Mouse (Mus musculus) midbrain, embryonic 16.5 days (tissue): ENCODE data around the gene Ythdf1. TPM values are rescaled to one million over a fixed set of nuclear protein-coding genes. Genes with fewer than 3 reads are reported as not detected.

Source experiments
- ATAC-seq: fragments of 200-750 bp; cut with Nextera tagmentation; 2 replicates; pipeline ENCODE4 v1.8.0; 2017; ENCODE audit warnings: moderate TSS enrichment
- H3K27ac ChIP-seq: fragments of 300-500 bp; sonication (generic); 2 replicates; pipeline ENCODE4 v1.5.1; 2014; ENCODE audit warnings: mild to moderate bottlenecking, low read length, mixed read lengths
- H3K27me3 ChIP-seq: fragments of 300-500 bp; sonication (generic); 2 replicates; pipeline ENCODE4 v1.6.1; 2014; ENCODE audit warnings: low read depth, low read length, mixed read lengths; ENCODE audit not compliant: control insufficient read depth, insufficient read depth
- H3K36me3 ChIP-seq: fragments of 300-500 bp; sonication (generic); 2 replicates; pipeline ENCODE4 v1.6.1; 2014; ENCODE audit warnings: mild to moderate bottlenecking, low read length, moderate library complexity, mixed read lengths; ENCODE audit not compliant: control insufficient read depth, insufficient read depth
- H3K4me1 ChIP-seq: fragments of 300-500 bp; sonication (generic); 2 replicates; pipeline ENCODE4 v1.6.1; 2014; ENCODE audit warnings: mild to moderate bottlenecking, low read length, mixed read lengths; ENCODE audit not compliant: control insufficient read depth, insufficient read depth
- H3K4me2 ChIP-seq: fragments of 300-500 bp; sonication (generic); 2 replicates; pipeline ENCODE4 v1.6.1; 2014; ENCODE audit warnings: mild to moderate bottlenecking, low read length, mixed read lengths
- H3K4me3 ChIP-seq: fragments of 300-500 bp; sonication (generic); 2 replicates; pipeline ENCODE4 v1.5.1; 2014; ENCODE audit warnings: low read depth, mild to moderate bottlenecking, low read length, moderate library complexity, mixed read lengths
- H3K9ac ChIP-seq: fragments of 300-500 bp; sonication (generic); 2 replicates; pipeline ENCODE4 v1.6.1; 2014; ENCODE audit warnings: low read depth, low read length, mixed read lengths
- H3K9me3 ChIP-seq: fragments of 300-500 bp; sonication (generic); replicated peaks from 2 replicates; pipeline ENCODE4 v1.6.1; 2014; ENCODE audit warnings: mild to moderate bottlenecking, low read length, mixed read lengths; ENCODE audit not compliant: control insufficient read depth, poor library complexity, severe bottlenecking
- WGBS: fragments of 180-500 bp; shearing (Covaris S2); extraction: QIAGEN DNeasy Blood & Tissue Kit; methylation state at CpG from one replicate; pipeline ENCODE4 v1.1.7; 2014; 5-methylcytosine and 5-hydroxymethylcytosine counted together
- polyA plus RNA-seq: library from polyadenylated mRNA; unstranded; fragments of >200 nt; fragmentation: Nextera tagmentation; extraction: Ambion mirVana; gene quantifications from 2 replicates; pipeline ENCODE4 v1.2.1, GENCODE M21; 2015

Gene Ythdf1
- 38.8 and 45.2 TPM in 2 replicates for polyA plus RNA-seq

GRCm38 (mm10) chr2:180920810-180921400, at the start of gene Ythdf1:
Ythdf1 (minus strand) TSS chr2:180920949.
- Histone ChIP-seq H3K27ac (peak within 1 kb of the TSS; percentile 76), H3K4me2 (peak within 1 kb of the TSS; percentile 97), H3K9ac (peak within 1 kb of the TSS; percentile 99), H3K4me1 (peaks cover 12% of the 10 kb centered on the region), H3K9me3 (no peaks in the 10 kb centered on the region), H3K36me3 (no peaks in the 10 kb centered on the region), H3K27me3 (no peaks in the 10 kb centered on the region), H3K4me3 (peak within 1 kb of the TSS; percentile 99)
- peak; percentile 94 for ATAC-seq
- WGBS = under 1% methylated on average over 33 of the region's 56 CpGs

- H3K4me3 ChIP-seq = peak within 1 kb of the TSS; percentile 93
- peak; percentile 91 for ATAC-seq
- peak within 1 kb of the TSS; percentile 78 for H3K9ac ChIP-seq
- peak within 1 kb of the TSS; percentile 97 for H3K4me2 ChIP-seq
- peaks cover 21% of the 10 kb centered on the region for H3K4me1 ChIP-seq
- WGBS = under 1% methylated on average over 57 of the region's 57 CpGs
- H3K36me3 ChIP-seq = peaks cover 10% of the 10 kb centered on the region
- peak within 1 kb of the TSS; percentile 84 for H3K27ac ChIP-seq
- H3K27me3 ChIP-seq = no peaks in the 10 kb centered on the region
- H3K9me3 ChIP-seq = no peaks in the 10 kb centered on the region
Observed at GRCm38 (mm10) chr2:180967010-180967763, 46.4 kb upstream of the Ythdf1 start, which contains the start of gene Arfgap1. Arfgap1 (plus strand) TSS chr2:180967225.

DNA sequence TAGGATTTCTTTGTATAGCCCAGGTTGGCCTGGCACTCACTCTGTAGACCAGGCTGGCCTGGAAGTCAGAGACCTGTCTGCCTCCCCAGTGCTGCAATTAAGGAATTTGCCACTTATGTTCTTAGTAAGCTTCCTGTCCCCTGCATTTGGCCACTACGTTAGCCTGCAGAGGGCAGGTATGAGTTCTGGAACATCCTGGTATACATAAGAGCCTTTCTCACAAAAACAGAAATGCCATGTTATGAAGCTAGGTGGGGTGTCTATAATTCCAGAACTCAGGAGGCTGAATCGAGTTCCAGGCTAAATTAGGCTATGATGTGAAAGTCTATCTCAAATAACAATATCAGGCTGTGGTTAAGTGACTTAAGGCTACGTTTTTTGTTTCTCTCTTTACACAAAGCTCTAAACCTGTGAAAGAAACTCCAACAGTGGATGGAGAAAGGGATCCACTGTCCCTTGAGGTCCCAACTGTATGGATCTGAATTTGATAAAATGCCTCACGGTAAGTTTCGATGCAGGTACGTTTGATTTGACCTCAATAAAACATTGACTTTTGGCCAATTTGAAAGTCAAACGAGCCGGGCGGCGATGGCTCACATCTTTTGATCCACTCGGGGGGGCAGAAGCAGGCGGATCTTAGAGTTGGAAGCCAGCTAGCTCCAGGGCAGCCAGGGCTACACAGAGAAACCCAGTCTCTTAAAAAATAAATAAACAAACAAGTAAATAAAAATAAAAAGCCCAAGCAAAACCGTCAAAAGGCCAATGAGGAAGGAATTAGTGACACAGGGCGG, 45.5 kb upstream of the Ythdf1 start:
- H3K27me3 ChIP-seq = no peaks in the 10 kb centered on the region
- peak; percentile 25; the same call in 1 of the 2 replicates for ATAC-seq
- H3K4me1 ChIP-seq = peaks cover 21% of the 10 kb centered on the region
- peak overlapping the region; percentile 84 for H3K27ac ChIP-seq
- peak overlapping the region; percentile 93 for H3K4me3 ChIP-seq
- 14% methylated on average over 14 of the region's 14 CpGs for WGBS
- H3K36me3 ChIP-seq = peaks cover 1% of the 10 kb centered on the region; the same call in 1 of the 2 replicates
- H3K4me2 ChIP-seq = peak overlapping the region; percentile 97
- H3K9me3 ChIP-seq = no peaks in the 10 kb centered on the region
- H3K9ac ChIP-seq = peak overlapping the region; percentile 78

GRCm38 (mm10) chr2:180963956-180964355, 43.2 kb upstream of the Ythdf1 start:
- 2% methylated on average over 5 of the region's 5 CpGs for WGBS
- no peak overlapping the region for H3K9ac ChIP-seq
- no peak overlapping the region for H3K4me2 ChIP-seq
- no peaks in the 10 kb centered on the region for H3K27me3 ChIP-seq
- H3K4me3 ChIP-seq = no peak overlapping the region
- no peak overlapping the region for H3K27ac ChIP-seq
- ATAC-seq = no peak
- H3K9me3 ChIP-seq = no peaks in the 10 kb centered on the region
- peaks cover 17% of the 10 kb centered on the region for H3K4me1 ChIP-seq
- no peaks in the 10 kb centered on the region for H3K36me3 ChIP-seq

GRCm38 (mm10) chr2:180962616-180963308, 42.0 kb upstream of the Ythdf1 start:
- Histone ChIP-seq H3K4me3 (no peak overlapping the region), H3K9me3 (no peaks in the 10 kb centered on the region), H3K9ac (no peak overlapping the region), H3K4me1 (peaks cover 10% of the 10 kb centered on the region), H3K36me3 (no peaks in the 10 kb centered on the region), H3K27me3 (no peaks in the 10 kb centered on the region), H3K27ac (no peak overlapping the region), H3K4me2 (no peak overlapping the region)
- 77% methylated on average over 2 of the region's 2 CpGs for WGBS
- no peak for ATAC-seq

- WGBS = 81% methylated on average over 3 of the region's 3 CpGs
- H3K27me3 ChIP-seq = no peaks in the 10 kb centered on the region
Observed at GRCm38 (mm10) chr2:180960187-180960586, 39.4 kb upstream of the Ythdf1 start.

DNA sequence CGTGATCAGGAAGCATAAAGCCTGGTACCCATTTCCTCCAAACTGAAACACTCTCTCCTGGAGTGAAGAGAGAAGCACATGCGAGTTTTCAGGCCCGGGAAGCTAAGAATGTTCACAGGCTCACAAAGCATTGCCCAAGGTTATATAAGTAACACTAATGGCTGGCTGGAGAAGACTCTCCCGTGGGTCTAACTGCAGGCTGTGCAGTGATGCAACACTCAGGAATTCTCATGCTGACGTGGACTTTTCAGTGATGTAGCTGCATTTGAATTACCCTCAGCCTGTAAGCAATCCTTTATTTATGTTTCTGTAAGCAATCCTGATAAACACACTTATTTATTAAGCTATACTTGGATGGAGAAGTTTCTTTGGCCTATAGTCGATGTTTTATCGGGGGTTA, 38.9 kb upstream of the Ythdf1 start:
- no peaks in the 10 kb centered on the region for H3K36me3 ChIP-seq
- H3K4me3 ChIP-seq = no peak overlapping the region
- 80% methylated on average over 7 of the region's 7 CpGs for WGBS
- no peaks in the 10 kb centered on the region for H3K9me3 ChIP-seq
- H3K4me2 ChIP-seq = no peak overlapping the region
- no peak for ATAC-seq
- no peak overlapping the region for H3K27ac ChIP-seq
- H3K27me3 ChIP-seq = no peaks in the 10 kb centered on the region
- peaks cover 5% of the 10 kb centered on the region; the same call in 1 of the 2 replicates for H3K4me1 ChIP-seq
- H3K9ac ChIP-seq = no peak overlapping the region

More at GRCm38 (mm10) chr2:180960187-180960586, 39.4 kb upstream of the Ythdf1 start:
- no peak overlapping the region for H3K4me2 ChIP-seq
- no peak for ATAC-seq
- H3K9me3 ChIP-seq = no peaks in the 10 kb centered on the region
- H3K4me3 ChIP-seq = no peak overlapping the region
- peaks cover under 1% of the 10 kb centered on the region; the same call in 1 of the 2 replicates for H3K4me1 ChIP-seq
- H3K9ac ChIP-seq = no peak overlapping the region
- no peak overlapping the region for H3K27ac ChIP-seq
- no peaks in the 10 kb centered on the region for H3K36me3 ChIP-seq
